Mouse (Mus musculus) cerebellum, adult 2 months (tissue): ENCODE measurements around the gene Fbf1. TPM values are rescaled to one million over a fixed set of nuclear protein-coding genes. Genes with fewer than 3 reads are reported as not detected.
"Not testable (repeated sequence)": the region's sequence is repeated elsewhere in the genome, so short reads cannot be mapped to it uniquely, and the experiment has no call there.

Source experiments
- DNase-seq, 2 experiments: peaks; one replicate each; pipeline ENCODE4 v3.0.0; 2021
- H3K27ac ChIP-seq: fragments of 200-500 bp; 2 replicates; pipeline ENCODE4 v1.5.1; 2012; ENCODE audit warnings: low read length, control low read depth, inconsistent platforms; ENCODE audit not compliant: insufficient read depth
- H3K27me3 ChIP-seq: fragments of 200-500 bp; 2 replicates; pipeline ENCODE4 v1.6.1; 2012; ENCODE audit warnings: inconsistent platforms, mild to moderate bottlenecking, low read length, moderate library complexity; ENCODE audit not compliant: control insufficient read depth, insufficient read depth
- H3K4me1 ChIP-seq: fragments of 200-500 bp; 2 replicates; pipeline ENCODE4 v1.6.1; 2011; ENCODE audit warnings: low read length; ENCODE audit not compliant: control insufficient read depth, insufficient read depth
- H3K4me3 ChIP-seq: fragments of 200-500 bp; replicated peaks from 2 replicates; pipeline ENCODE3; 2011; ENCODE audit warnings: mild to moderate bottlenecking, low read depth, low read length, control low read depth; ENCODE audit not compliant: insufficient read depth
- CTCF ChIP-seq: fragments of 200-500 bp; IDR thresholded peaks from 2 replicates; pipeline ENCODE4 v1.5.1; 2011; ENCODE audit warnings: low read depth, mild to moderate bottlenecking, control low read depth, low read length, moderate library complexity, borderline replicate concordance; ENCODE audit not compliant: insufficient read depth
- POLR2A ChIP-seq: fragments of 200-500 bp; IDR thresholded peaks from 2 replicates; pipeline ENCODE4 v1.6.1; 2011; ENCODE audit warnings: low read length, control low read depth, borderline replicate concordance; ENCODE audit not compliant: insufficient read depth
- WGBS: fragments of 180-500 bp; shearing (Covaris S2); methylation state at CpG from one replicate; pipeline ENCODE4 v1.1.7; 2018; 5-methylcytosine and 5-hydroxymethylcytosine counted together
- polyA plus RNA-seq: library from polyadenylated mRNA; depleted of rRNA; stranded (reverse); fragments of >200 nt; gene quantifications from 2 replicates; pipeline ENCODE4 v1.2.3, GENCODE M21; 2012; rRNA removed

The Fbf1 gene
- polyA plus RNA-seq, 1 experiment, result 81.1 TPM

GRCm38 (mm10) chr11:116093771-116094565 lies 74.0 kb downstream of the Fbf1 start:
- no peak for DNase-seq
- Histone ChIP-seq H3K27me3 (no peaks in the 10 kb centered on the region), H3K4me3 (no peak overlapping the region), H3K27ac (no peak overlapping the region), H3K4me1 (no peaks in the 10 kb centered on the region)
- no peak for TF ChIP-seq CTCF
- TF ChIP-seq POLR2A, result no peak
- 73% methylated on average over 16 of the region's 16 CpGs for WGBS

- not testable (repeated sequence) for H3K4me3 ChIP-seq, DNase-seq, H3K27me3 ChIP-seq, H3K27ac ChIP-seq, H3K4me1 ChIP-seq
- WGBS, result 90% methylated on average over 6 of the region's 6 CpGs
Measured at GRCm38 (mm10) chr11:116092959-116093358, 75.0 kb downstream of the Fbf1 start.

Other genes starting within 250 kb of the Fbf1 start
- gene Sap30bp, start 234.9 kb downstream of the Fbf1 start, polyA plus RNA-seq, result 49.5 and 53.5 TPM in 2 replicates
- gene Recql5, start 234.7 kb downstream of the Fbf1 start, polyA plus RNA-seq, result 24.7 and 28.5 TPM in 2 replicates
- gene Itgb4, start 193.5 kb downstream of the Fbf1 start, polyA plus RNA-seq, result 21.6 and 28.6 TPM in 2 replicates
- gene Galk1, start 155.4 kb downstream of the Fbf1 start, polyA plus RNA-seq, result 14.8 and 15.1 TPM in 2 replicates
- gene H3f3b, start 140.2 kb downstream of the Fbf1 start, polyA plus RNA-seq, result 456 and 541 TPM in 2 replicates
- gene Unk, start 137.8 kb downstream of the Fbf1 start, polyA plus RNA-seq, result 48.1 and 49.1 TPM in 2 replicates
- gene Unc13d, start 90.2 kb downstream of the Fbf1 start, polyA plus RNA-seq, result 3.8 and 5.7 TPM in 2 replicates
- 509 and 539 TPM in 2 replicates for gene Wbp2, start 81.2 kb downstream of the Fbf1 start, polyA plus RNA-seq
- gene Trim47, start 41.0 kb downstream of the Fbf1 start, polyA plus RNA-seq, result 4.1 TPM in 2 replicates
- gene Trim65, start 37.0 kb downstream of the Fbf1 start, polyA plus RNA-seq, result 7.9 and 9.3 TPM in 2 replicates
- 61.9 and 66.2 TPM in 2 replicates for gene Mrpl38, start 29.3 kb downstream of the Fbf1 start, polyA plus RNA-seq
- 55.2 and 56.8 TPM in 2 replicates for gene Ten1, start 30.7 kb upstream of the Fbf1 start, polyA plus RNA-seq
- 107 and 115 TPM in 2 replicates for gene Acox1, start 30.9 kb upstream of the Fbf1 start, polyA plus RNA-seq
- 1.2 and 1.6 TPM in 2 replicates for gene Evpl, start 69.9 kb upstream of the Fbf1 start, polyA plus RNA-seq
- gene Srp68, start 106.1 kb upstream of the Fbf1 start, polyA plus RNA-seq, result 76.4 and 79.2 TPM in 2 replicates
- gene Galr2, start 112.8 kb upstream of the Fbf1 start, polyA plus RNA-seq, result 0.05 TPM in 1 of 2 replicates, not detected in the other
- 104 and 118 TPM in 2 replicates for gene Exoc7, start 139.1 kb upstream of the Fbf1 start, polyA plus RNA-seq
- 13.9 and 15.7 TPM in 2 replicates for gene Foxj1, start 167.2 kb upstream of the Fbf1 start, polyA plus RNA-seq
- gene Rnf157, start 244.9 kb upstream of the Fbf1 start, polyA plus RNA-seq, result 121 and 147 TPM in 2 replicates